Mouse (Mus musculus): ENCODE measurements around the gene Rrp9. TPM values are rescaled to one million over a fixed set of nuclear protein-coding genes. Genes with fewer than 3 reads are reported as not detected.

Rrp9 gene
- total RNA-seq (2021): 10 to 100 TPM; 33.4 to 40.7 TPM
- long read RNA-seq, experiment 1, transcript Rrp9-201 (15 exons, 1,586 nt): major isoform, 28 of 39 reads
- long read RNA-seq, experiment 1, partial matches to known transcripts: 2 of 39 reads
- long read RNA-seq, experiment 1, other reads (novel, unspliced or antisense): 4 of 39 reads
- long read RNA-seq, experiment 2, transcript Rrp9-201 (15 exons, 1,586 nt): major isoform, 44 of 53 reads
- long read RNA-seq, experiment 2, partial matches to known transcripts: 5 of 53 reads
- long read RNA-seq, experiment 2, other reads (novel, unspliced or antisense): 3 of 53 reads

- DNase-seq (ENCODE audit: low spot score in 2 of 2): no peak
Observed at GRCm38 (mm10) chr9:106475663-106476001, at the start of gene Rrp9. Gene Rrp9, plus strand, starts transcription at chr9:106475963.

DNA sequence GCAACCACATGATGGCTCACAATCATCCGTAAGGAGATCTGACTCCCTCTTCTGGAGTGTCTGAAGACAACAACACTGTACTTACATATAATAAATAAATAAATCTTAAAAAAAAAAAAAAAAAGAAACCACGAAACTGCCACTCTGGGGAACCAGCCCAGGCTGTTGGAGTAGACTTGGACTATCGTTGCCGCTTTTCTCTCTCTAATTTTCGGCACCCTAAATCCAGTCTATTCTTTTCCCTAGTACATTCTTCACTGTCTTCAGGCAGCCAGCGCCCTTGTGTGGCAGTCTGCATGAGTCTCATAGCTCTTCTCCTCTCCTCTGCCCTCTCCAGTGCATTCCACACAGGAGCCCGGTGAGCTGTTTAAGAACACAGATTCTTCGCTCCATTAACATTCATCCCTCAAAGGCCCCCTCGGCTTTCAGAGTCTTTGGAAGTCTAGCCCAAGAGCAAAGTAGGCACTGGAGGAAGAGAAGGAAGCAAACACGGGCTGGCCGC, 47.0 kb upstream of the Rrp9 start:
- no peak for DNase-seq (ENCODE audit: low spot score in 2 of 2)

- peak; percentile 73 to 89 for DNase-seq (ENCODE audit: low spot score in 2 of 2)
Observed at GRCm38 (mm10) chr9:106429221-106430014, 46.3 kb upstream of the Rrp9 start, which contains the start of gene Rpl29. Gene Rpl29, plus strand, starts transcription at chr9:106429454.

GRCm38 (mm10) chr9:106430015-106430264, 45.8 kb upstream of the Rrp9 start:
- DNase-seq (ENCODE audit: low spot score in 2 of 2): no peak

GRCm38 (mm10) chr9:106433389-106433788, 42.4 kb upstream of the Rrp9 start:
- no peak for DNase-seq (ENCODE audit: low spot score in 2 of 2)

DNA sequence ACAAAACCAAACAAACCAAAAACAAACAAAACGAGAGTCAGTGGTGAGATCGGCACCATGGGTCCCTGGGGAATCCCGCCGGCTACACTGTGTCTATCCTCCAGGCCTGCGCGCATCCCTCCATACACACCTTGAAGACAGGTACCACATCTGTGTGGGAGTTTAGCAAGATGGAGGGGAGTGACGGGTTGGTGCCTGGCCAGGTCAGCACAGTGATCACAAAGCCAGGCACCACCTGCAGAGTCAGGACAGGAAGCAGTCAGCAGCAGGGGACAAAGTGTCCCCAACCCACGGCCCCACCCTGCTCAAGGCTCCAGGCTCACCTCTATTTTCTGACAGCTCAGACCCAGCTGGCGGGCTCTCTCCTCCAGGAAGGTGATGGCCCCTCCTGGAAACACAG, 39.2 kb upstream of the Rrp9 start:
- no peak for DNase-seq (ENCODE audit: low spot score in 2 of 2)

DNA sequence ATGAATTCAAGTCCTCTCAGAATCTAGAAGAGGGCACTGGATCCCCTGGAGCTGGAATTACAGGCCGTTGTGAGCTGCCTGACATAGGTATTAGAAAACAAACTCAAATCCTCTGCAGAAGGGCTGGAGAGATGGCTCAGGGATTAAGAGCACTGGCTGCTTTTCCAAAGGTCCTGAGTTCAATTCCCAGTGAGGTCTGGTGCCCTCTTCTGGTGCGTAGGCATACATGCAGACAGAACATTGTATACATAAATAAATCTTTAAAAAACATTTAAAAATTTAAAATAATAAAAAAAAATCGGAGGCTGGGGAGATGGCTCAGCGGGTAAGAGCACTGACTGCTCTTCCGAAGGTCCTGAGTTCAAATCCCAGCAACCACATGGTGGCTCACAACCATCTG, 33.1 kb upstream of the Rrp9 start:
- no peak for DNase-seq (ENCODE audit: low spot score in 2 of 2)

DNA sequence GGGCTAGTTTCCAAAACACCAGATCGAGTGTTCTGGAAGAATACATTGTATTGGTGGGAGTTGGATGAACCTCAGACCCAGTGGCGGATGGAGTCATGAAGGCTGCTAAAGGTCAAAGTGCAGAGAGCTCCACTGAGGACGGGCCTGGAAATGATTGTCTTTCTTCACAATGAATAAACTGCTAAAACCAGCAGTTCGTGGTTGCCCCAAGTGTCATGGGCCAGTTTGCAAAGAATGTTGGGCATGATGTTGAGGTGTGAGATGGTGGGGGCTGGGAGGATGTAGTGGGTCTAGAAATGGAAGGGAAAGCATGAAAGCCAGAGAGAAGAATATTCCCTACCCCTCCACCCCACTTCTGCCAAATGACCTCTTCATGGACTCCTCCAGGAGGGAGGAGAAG, 30.9 kb upstream of the Rrp9 start:
- DNase-seq (ENCODE audit: low spot score in 2 of 2): no peak

DNA sequence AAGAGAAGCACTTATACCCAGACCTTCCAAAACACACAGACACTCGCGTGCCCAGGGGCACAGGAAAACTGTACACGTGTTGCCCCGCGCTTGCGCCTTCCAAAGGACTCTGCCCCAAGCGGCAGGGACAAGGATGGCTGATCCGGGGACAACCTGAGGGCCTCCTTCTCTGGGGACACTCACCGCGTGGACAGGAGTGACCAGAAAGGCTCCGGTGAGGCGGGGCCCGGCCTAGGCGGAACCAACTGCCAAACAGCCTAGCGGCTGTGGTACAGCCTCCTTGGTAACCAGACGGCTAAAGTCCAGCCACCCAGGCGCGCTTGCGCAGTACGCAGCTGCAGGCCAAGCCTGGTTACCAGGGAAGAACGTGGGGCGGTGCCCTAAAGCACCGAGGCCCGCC, 28.4 kb upstream of the Rrp9 start, which contains the start of the genes Abhd14b and Abhd14a:
Gene Abhd14b, plus strand, starts transcription at position 112 of the 400 bp plus-strand sequence.
Gene Abhd14a, minus strand, starts transcription at position 331 of the 400 bp plus-strand sequence.
- peak; percentile 77 to 88 for DNase-seq (ENCODE audit: low spot score in 2 of 2)

- DNase-seq (ENCODE audit: low spot score in 2 of 2): no peak
Observed at GRCm38 (mm10) chr9:106447951-106448350, 27.8 kb upstream of the Rrp9 start.

GRCm38 (mm10) chr9:106448498-106449031, 27.2 kb upstream of the Rrp9 start:
- DNase-seq (ENCODE audit: low spot score in 2 of 2): peak in 1 of 2 experiments; percentile 42

DNA sequence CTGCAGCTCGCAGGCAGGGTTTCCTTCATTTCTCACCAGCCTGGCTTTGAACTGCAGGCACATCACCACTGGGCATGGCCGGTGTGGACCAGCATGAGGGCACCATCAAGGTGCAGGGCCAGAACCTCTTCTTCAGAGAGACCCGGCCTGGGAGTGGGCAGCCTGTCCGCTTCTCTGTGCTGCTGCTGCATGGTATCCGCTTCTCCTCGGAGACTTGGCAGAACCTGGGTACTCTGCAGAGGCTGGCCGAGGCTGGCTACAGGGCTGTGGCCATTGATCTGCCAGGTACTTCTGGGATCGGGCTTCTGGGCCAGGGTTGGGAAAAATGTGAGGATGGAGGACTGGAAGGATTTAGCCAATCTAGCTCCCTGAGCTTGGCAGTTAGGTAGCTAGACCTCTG, 25.8 kb upstream of the Rrp9 start:
- DNase-seq (ENCODE audit: low spot score in 2 of 2): no peak

DNA sequence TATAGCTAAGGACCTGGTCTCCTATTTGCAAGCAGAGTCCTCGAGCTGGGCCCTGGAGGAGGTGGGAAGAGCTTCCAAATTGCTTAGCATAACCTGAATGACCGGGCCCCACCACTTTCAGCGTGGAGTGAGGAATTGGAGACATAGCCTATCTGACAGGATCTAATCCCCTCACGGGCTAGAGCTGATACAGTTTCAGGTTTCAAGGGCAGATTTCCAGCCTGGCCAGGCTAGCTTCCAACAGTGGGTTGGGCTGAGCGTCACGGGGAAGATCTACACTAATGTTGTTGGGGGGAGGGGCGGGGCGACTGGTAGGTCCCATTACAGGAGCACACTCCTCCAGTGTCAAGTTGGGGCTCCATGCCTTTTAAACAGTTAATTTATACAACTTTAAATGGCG, 25.1 kb upstream of the Rrp9 start:
- DNase-seq (ENCODE audit: low spot score in 2 of 2): no peak

GRCm38 (mm10) chr9:106451298-106451697, 24.5 kb upstream of the Rrp9 start:
- DNase-seq (ENCODE audit: low spot score in 2 of 2): no peak

DNA sequence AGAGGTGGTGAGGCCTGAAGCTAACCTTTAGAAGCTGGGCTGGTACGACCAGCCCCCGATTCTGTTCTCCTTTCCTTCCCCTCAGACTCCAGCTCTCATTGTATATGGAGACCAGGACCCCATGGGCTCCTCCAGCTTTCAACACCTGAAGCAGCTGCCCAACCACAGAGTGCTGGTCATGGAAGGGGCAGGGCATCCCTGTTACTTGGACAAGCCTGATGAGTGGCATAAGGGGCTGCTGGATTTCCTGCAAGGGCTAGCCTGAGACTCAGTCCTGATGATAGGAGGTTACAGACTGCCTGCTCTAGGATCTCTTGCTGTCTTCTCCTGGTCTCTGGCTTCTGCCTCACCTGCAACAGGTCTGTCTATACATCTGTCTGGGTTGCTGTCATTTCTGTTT, 23.9 kb upstream of the Rrp9 start:
- no peak for DNase-seq (ENCODE audit: low spot score in 2 of 2)

GRCm38 (mm10) chr9:106452351-106452750, 23.4 kb upstream of the Rrp9 start:
- DNase-seq (ENCODE audit: low spot score in 2 of 2): no peak

GRCm38 (mm10) chr9:106452821-106453220, 22.9 kb upstream of the Rrp9 start:
- DNase-seq (ENCODE audit: low spot score in 2 of 2): no peak

GRCm38 (mm10) chr9:106453271-106454070, 22.3 kb upstream of the Rrp9 start, which contains the start of gene Pcbp4:
Gene Pcbp4, plus strand, starts transcription at chr9:106453291.
- no peak for DNase-seq (ENCODE audit: low spot score in 2 of 2)

GRCm38 (mm10) chr9:106454071-106454761, 21.5 kb upstream of the Rrp9 start:
- no peak for DNase-seq (ENCODE audit: low spot score in 2 of 2)

DNA sequence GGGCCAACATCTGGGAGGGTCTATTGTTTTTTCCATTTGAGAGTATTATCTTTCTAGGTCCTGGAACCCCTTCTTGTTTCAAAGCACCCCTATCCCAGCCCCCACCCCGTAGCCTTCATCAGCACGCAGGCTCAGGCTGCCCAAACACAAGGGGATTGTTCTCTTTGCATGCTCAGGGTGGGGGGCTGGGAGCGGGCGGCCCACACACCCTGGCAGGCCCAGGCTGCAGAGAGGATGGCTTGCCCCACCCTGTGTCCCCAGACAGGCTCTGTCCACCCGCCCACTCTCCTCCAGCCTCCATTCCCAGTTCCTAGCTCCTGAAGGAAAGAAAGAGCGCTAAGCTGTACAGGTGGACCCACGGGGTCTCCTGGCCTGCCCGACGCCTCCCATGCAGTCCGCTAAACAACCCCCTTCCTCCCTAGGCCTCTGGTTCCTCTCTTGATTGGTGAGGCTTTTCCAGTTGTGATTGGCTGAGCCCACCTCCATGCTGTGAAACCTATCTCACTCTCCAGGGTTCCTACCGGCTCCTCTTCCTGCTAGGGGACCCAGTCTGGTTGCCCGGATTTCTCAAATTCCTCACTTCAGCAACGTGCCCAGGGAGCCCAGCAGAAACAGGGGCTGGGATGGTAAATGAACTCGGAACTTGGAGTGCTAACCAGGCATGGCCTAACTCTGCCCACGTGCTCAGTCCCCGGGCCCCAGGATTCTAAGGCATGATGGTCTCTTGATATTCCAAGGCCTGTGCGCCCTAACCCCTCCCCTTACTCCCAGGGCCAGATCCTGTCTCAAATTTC, 20.7 kb upstream of the Rrp9 start:
- DNase-seq (ENCODE audit: low spot score in 2 of 2): no peak
